Mouse (Mus musculus) limb, embryonic 14.5 days (tissue): ENCODE results near the gene Ctnna2. TPM values are rescaled to one million over a fixed set of nuclear protein-coding genes. Genes with fewer than 3 reads are reported as not detected.

Experiments
- ATAC-seq: fragments of 200-750 bp; cut with Nextera tagmentation; 2 replicates; pipeline ENCODE4 v1.8.0; 2017; ENCODE audit warnings: low read depth, moderate number of reproducible peaks, moderate TSS enrichment; ENCODE audit not compliant: low FRiP score
- DNase-seq: peaks from one replicate; pipeline ENCODE4 v3.0.0-alpha.2; 2015; ENCODE audit warnings: low spot score
- H3K27ac ChIP-seq: fragments of 300-500 bp; sonication (generic); replicated peaks from 2 replicates; pipeline ENCODE4 v1.5.1; 2014; ENCODE audit warnings: low read depth, mild to moderate bottlenecking, low read length, moderate library complexity, mixed read lengths
- H3K27me3 ChIP-seq: fragments of 300-500 bp; sonication (generic); 2 replicates; pipeline ENCODE4 v1.6.1; 2014; ENCODE audit warnings: low read length, mixed read lengths; ENCODE audit not compliant: control insufficient read depth, insufficient read depth
- H3K36me3 ChIP-seq: fragments of 300-500 bp; sonication (generic); 2 replicates; pipeline ENCODE4 v1.6.1; 2014; ENCODE audit warnings: mild to moderate bottlenecking, low read length, moderate library complexity, mixed read lengths; ENCODE audit not compliant: control insufficient read depth, insufficient read depth
- H3K4me1 ChIP-seq: fragments of 300-500 bp; sonication (generic); 2 replicates; pipeline ENCODE4 v1.6.1; 2014; ENCODE audit warnings: antibody characterized with exemption, low read length, mixed read lengths; ENCODE audit not compliant: control insufficient read depth, insufficient read depth
- H3K4me2 ChIP-seq: fragments of 300-500 bp; sonication (generic); replicated peaks from 2 replicates; pipeline ENCODE4 v1.6.1; 2014; ENCODE audit warnings: low read depth, mild to moderate bottlenecking, low read length, moderate library complexity; ENCODE audit not compliant: severe bottlenecking
- H3K4me3 ChIP-seq: fragments of 300-500 bp; sonication (generic); replicated peaks from 2 replicates; pipeline ENCODE4 v1.5.1; 2014; ENCODE audit warnings: low read length
- H3K9ac ChIP-seq: fragments of 300-500 bp; sonication (generic); 2 replicates; pipeline ENCODE4 v1.6.1; 2014; ENCODE audit warnings: mild to moderate bottlenecking, low read depth, low read length, moderate library complexity; ENCODE audit not compliant: severe bottlenecking
- H3K9me3 ChIP-seq: fragments of 300-500 bp; sonication (generic); 2 replicates; pipeline ENCODE4 v1.6.1; 2016; ENCODE audit warnings: low read length; ENCODE audit not compliant: control insufficient read depth
- POLR2A ChIP-seq: fragments of 200-500 bp; IDR thresholded peaks from 2 replicates; pipeline ENCODE4 v1.8.0; 2012; ENCODE audit warnings: inconsistent platforms, mild to moderate bottlenecking, moderate library complexity, borderline replicate concordance; ENCODE audit not compliant: insufficient read depth, insufficient read length; ENCODE audit errors: extremely low read depth
- WGBS: fragments of 180-500 bp; shearing (Covaris S2); extraction: QIAGEN DNeasy Blood & Tissue Kit; methylation state at CpG from one replicate; pipeline ENCODE4 v1.1.7; 2014; 5-methylcytosine and 5-hydroxymethylcytosine counted together
- polyA plus RNA-seq, 2 experiments: library from polyadenylated mRNA; depleted of rRNA in 1 of 2; stranded (reverse) in 1 of 2; unstranded in 1 of 2; fragments of >200 nt; fragmentation: Nextera tagmentation in 1 of 2; extraction: Ambion mirVana in 1 of 2; gene quantifications; 2 replicates each; pipeline versions ENCODE4 v1.2.1 to v1.2.3; 2012 to 2014

Ctnna2 gene
- polyA plus RNA-seq, 2 experiments, result 1.7 to 2.7 TPM

GRCm38 (mm10) chr6:76964998-76965432, 1014.5 kb downstream of the Ctnna2 start:
- no peak overlapping the region for H3K4me3 ChIP-seq
- no peaks in the 10 kb centered on the region for H3K4me1 ChIP-seq
- no peak overlapping the region for H3K4me2 ChIP-seq
- no peak overlapping the region for H3K9ac ChIP-seq
- no peak for DNase-seq
- no peaks in the 10 kb centered on the region for H3K36me3 ChIP-seq
- TF ChIP-seq POLR2A, result no peak
- no peak for ATAC-seq
- no peaks in the 10 kb centered on the region for H3K27me3 ChIP-seq
- no peak overlapping the region for H3K27ac ChIP-seq
- 85% methylated on average over 5 of the region's 5 CpGs for WGBS
- no peaks in the 10 kb centered on the region for H3K9me3 ChIP-seq

- WGBS, result 69% methylated on average over 4 of the region's 4 CpGs
- no peak for ATAC-seq
- H3K27me3 ChIP-seq, result no peaks in the 10 kb centered on the region
These were observed 1071.4 kb downstream of the Ctnna2 start for GRCm38 (mm10) chr6:76908086-76908485.

GRCm38 (mm10) chr6:76897156-76897555, 1082.3 kb downstream of the Ctnna2 start:
- no peak for DNase-seq
- Histone ChIP-seq H3K36me3 (no peaks in the 10 kb centered on the region), H3K4me1 (no peaks in the 10 kb centered on the region), H3K9ac (no peak overlapping the region), H3K27me3 (no peaks in the 10 kb centered on the region), H3K9me3 (no peaks in the 10 kb centered on the region), H3K4me3 (no peak overlapping the region), H3K27ac (no peak overlapping the region), H3K4me2 (no peak overlapping the region)
- no peak for TF ChIP-seq POLR2A
- WGBS, result 75% methylated on average over 1 of the region's 1 CpGs
- ATAC-seq, result no peak

More at GRCm38 (mm10) chr6:76908086-76908485, 1071.4 kb downstream of the Ctnna2 start:
- Histone ChIP-seq H3K27ac (no peak overlapping the region), H3K9ac (no peak overlapping the region), H3K4me3 (no peak overlapping the region), H3K9me3 (no peaks in the 10 kb centered on the region), H3K4me1 (no peaks in the 10 kb centered on the region), H3K4me2 (no peak overlapping the region), H3K36me3 (no peaks in the 10 kb centered on the region)
- DNase-seq, result no peak
- TF ChIP-seq POLR2A, result no peak
